Mouse (Mus musculus) spleen, embryonic (tissue): Measurements from ENCODE around the gene Lif.

Experiments
- CTCF ChIA-PET: fragments of 350-600 bp; sonication (Branson Sonifier 250); formaldehyde crosslinking; loops from one replicate; lab custom pipeline; 2022; lab: Charles Lee

Lif gene

DNA sequence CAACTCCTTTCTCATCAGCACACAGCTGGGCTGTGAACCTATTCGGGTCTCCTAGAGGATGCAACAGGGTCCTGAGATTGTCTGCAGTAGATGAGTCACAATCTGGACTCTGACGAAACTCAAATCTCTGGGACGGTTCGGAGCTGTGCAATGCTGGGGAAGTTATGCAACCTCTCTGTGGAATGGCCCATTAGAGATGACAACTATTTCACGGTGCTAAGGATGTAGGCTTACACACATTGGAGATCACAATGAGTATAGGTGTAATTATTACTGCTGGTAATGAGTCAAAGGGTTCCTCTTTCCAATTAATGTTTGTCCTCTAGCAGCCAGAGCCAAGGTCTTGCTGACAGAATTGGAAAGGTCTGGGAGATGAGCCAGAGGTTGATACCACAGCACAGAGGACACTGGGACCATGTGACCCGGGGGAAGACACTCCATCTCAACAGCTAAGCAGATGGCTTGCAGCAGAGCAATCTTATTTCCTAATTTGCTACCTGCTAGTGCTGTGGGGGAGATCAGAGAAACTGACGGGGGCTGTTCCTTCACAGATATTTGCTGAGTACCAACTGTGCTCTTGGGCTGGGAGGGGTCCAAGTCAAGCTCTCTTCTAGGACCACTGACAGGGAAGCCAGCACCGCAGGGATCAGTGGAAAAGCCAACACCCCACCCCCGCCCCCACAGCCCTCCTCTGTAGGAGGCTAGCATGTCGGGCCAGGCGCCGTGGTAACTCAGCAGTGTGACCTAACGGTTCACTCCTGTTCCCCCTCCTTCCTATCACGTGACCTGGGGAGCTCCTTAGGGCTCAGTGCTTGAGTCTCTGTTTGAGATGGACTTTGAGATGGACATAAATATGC is 37.4 kb downstream of the Lif start:
- CTCF ChIA-PET, result interaction anchor here (0.5 to 0.6 kb wide), 2 partner anchors 56 to 80 kb away, joined by 3 to 4 read pairs; no protein-coding TSS in a partner anchor

DNA sequence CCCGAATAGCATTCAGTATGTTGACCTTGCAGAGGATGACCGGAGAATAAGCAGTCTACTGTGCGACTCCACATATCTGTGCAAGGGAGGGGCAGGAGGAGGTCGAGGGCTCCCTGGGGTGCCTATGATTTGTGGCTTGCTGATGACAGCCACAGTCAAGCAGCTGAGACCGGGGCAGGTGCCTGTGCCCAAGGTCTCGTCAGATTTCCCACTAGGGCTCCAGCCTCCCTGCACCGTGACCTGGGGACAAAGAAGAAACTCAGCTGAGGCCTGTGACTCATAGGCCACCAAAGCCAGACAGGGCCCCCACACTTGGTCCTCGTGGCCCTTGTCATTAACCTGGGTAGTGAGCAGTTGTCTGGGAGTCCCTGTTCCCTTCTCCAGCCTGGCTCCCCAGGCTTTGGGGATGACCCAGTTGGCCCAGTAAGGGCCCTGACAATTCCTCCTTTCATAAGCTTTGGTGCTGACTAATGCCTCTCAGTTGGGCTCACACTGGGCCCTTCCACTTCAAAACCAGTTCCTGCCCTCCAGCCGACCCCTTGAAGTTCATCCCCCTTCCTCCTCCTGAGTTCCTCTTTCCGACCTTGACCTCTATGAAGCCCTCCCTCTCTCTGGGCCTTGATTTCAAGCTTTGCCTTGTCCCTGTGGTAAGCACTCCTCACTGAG is 39.4 kb downstream of the Lif start:
- CTCF ChIA-PET, result no interaction called here

DNA sequence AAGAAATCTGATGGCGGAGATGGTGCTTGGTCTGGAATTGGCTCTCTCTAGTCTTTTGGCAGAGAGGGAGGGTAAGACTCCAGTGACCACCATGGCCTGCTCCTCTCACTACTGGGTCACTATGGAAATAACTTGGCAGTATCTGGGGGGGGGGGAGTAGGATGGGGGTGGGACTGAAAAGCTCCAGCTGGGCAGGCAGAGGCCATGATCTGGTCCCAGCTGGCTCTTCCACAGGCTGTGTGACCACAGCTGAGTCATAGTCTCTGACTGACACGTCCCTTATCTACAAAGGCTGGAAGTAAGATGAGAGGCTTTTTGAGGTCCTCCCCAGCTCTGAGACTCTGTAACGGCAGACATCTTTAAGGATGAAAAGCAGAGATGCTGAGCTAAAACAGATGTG is 40.4 kb downstream of the Lif start:
- CTCF ChIA-PET, result no interaction called here

DNA sequence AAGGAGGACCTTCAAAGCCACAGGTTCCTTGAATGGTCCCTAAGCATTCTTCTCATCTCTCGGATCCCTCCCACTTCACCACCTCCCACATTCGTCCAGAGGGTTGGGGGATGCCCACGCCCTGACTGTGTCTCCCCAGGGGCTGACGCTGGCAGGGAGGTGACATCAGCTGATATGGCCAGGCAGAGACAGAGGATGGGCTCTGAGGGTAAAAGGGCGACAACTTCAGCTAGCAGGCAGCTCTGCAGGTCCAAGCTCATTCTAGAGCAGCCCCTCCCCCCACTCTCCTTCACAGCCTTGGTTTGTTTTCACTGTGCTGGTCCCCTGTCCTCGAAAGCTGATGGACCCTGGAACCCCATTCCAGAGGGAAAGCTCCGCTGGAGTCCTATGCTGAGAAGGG is 41.3 kb downstream of the Lif start:
- CTCF ChIA-PET, result no interaction called here

DNA sequence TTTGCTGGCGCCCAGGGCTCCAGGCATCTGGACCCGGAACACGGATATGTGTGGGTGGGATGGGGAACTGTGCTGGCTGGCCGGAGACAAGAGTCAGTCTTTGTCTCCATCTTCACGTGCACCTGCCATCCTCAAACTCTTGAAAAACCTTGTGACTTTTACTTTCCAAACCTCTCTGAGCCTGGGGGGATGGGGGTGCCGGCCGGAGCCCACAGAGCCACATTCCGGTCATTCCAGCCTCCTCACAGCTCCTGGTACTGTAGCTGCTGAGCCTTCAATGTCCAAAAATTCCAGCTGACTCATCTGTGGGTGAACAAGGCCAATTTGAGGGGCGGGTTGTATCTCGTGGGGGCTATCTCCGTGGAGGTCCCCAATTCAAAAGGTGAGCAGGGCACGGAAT is 41.8 kb downstream of the Lif start:
- CTCF ChIA-PET, result no interaction called here

DNA sequence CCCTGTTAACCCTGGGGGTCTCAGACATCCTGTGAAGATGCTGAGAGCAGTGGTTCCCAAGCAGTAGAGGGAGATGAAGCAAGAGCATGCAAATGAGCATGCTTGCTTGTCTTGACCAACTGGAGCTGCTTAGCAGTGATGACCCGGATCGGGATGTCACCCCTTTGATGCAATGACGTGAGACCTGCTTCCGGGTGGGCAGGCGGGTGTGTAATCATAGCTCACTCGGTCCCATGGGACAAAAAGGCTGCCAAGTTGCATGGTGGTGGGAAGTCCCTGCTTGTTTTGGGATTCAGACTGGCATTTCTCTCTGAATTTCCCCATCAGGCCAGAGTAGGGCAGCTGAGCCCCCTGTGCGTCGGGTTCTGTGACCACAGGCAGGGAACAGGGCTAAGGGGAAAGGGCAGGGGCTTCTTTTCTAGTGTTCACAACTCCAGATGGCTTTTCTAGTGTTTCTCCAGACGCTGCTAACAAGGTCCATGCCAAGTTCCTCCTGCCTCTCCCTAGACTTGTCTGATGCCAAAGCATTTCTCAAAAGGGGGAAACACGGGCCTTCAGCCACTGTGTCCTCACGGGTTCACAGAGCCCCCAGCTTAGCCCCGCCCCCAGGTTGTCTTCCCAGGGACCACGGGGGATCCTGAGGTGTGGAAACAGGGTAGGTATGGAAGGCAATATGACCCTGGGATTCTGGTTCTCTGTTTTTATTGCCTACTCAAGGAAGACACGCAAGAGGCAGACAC is 42.5 kb downstream of the Lif start:
- CTCF ChIA-PET, result no interaction called here

DNA sequence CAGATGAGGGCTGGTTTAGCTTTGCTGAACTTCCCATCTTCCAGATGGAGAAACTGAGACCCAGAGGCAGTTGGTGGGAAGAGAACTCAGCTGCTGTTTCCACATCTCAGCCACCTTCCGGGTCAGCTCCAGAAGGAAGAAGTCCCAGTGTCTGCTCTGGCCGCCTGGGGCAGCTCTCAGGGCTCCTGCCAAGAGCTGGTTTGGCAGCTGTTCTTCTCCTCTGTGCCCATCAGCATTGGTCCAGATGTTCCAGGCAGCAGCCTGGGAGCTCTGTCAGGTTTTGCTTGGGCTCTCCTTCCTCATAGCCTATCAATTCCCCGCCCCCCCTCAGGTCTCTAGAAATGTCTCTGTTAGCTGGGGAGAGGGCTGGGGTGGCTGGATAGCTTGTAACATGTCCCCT is 43.3 kb downstream of the Lif start:
- CTCF ChIA-PET, result no interaction called here

DNA sequence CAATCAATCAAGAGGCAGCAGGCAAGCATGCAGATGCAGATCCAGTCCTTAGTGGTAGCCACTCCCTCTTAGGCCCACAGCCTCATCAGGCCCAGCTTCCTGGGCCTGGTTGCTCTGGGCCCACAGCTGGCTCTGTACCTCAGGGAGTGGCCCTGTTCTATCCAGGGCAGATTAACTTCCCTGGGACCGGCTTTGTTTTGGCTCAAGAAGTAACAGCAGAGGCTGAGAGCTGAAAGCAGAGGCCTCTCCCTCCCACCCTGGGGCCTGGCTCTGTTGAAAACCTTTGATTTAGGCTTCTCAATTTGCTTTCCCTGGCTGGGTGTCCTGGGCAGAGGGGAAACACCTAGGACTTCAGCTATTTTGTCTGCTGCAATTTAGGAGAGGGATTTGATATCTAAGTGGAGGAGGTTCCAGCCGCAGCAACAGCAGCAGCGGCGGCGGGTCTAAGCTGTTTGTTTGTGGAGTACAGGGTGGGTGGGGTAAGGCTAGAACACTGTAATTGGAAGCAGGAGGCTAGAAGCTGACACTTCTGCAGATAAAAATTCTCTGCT is 45.1 kb downstream of the Lif start:
- CTCF ChIA-PET, result no interaction called here

DNA sequence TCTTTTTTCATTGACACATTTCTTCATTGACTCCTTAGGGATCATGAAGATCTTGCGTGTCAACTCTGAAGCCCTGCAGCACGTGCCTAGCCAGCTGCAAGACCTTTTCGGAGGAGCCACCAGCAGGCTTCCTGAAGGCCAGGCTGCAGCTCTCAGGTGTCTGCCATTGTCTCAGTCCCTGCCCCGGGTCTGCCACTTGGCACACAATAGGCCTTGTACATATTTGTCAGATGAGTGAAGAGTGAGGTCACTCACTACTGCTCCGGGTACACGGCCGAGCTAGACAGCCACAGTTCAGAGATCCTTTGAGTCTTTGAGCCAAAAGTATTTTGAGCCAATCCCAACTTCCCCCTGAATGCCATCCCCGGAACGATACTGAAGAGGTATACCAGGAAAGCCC is 45.7 kb downstream of the Lif start:
- CTCF ChIA-PET, result no interaction called here

DNA sequence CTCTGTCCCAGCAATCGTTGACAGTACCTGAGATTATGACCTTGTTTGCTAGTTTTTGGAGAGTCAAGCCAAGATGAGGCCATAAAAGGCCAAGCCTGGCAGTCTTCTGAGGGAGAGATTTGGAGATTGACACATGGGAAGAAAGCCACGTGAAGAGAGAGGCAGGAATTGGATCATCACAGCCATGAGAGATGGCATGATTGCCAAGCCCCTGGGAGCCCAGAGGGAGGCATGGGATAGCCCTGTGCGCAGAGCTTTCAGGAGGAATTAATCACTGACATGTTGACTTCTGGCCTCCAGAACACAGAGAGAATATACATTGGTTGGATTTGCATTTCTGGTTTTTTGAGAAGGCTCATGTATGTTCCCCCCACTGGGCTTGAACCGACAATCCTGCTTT is 46.8 kb downstream of the Lif start:
- CTCF ChIA-PET, result no interaction called here

DNA sequence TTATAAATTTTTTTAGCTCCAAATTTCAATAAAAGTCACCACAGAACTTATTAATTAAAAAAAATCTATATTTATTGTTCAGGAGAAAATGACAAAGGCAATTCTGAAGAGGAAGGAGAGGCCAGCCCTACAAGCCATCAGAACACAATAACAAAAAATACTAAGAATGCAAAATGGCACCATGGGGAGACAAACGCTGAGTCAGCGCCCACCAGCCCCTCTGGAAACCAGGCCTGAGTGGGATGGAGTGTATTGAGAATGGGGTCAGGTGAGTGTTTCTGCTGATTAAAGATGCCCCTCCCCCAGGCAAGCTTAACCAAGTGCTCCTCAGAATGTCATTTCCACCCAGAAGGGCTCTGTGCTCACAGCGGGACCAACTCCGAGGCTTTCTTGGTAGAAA is 47.7 kb downstream of the Lif start:
- CTCF ChIA-PET, result no interaction called here

DNA sequence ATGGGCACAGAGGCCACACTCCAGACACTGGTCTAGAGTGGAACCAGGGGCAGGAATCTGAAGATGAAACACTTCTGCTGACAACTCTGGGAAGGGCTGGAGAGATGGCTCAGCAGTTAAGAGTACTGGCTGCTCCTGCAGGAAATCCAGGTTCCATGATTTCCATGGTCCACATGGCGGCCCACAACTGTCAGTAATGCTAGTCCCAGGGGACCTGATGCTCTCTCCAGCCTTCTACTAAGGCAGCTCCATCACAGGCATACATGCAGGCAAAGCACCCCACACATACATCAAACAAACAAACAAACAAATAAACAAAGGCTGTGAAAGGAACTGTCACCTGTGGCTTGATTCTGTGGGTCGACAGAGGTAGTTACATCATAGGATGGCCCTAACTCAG is 48.7 kb downstream of the Lif start:
- CTCF ChIA-PET, result no interaction called here

DNA sequence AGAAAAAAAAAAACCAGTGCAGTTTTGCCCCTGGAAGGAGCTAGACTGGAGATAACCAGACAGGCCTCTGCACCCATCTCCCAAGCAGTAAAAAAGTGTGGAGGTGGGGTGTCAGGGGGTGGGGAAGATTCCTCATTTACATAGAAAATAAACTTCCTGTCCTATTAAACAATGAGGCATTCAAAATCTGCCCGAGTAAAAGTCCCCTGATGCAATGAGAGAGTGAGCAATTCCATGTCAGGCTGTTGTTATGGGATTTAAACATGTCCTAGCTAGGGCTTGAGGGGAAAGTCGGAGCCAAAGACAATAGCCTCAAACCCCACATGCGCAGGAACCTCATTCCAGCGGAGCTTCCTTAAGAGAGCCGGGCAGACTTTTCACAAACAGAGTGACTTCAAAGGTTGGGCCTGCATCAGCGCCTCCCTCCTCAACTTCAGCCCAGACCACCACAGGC is 50.7 kb downstream of the Lif start:
- CTCF ChIA-PET, result no interaction called here

DNA sequence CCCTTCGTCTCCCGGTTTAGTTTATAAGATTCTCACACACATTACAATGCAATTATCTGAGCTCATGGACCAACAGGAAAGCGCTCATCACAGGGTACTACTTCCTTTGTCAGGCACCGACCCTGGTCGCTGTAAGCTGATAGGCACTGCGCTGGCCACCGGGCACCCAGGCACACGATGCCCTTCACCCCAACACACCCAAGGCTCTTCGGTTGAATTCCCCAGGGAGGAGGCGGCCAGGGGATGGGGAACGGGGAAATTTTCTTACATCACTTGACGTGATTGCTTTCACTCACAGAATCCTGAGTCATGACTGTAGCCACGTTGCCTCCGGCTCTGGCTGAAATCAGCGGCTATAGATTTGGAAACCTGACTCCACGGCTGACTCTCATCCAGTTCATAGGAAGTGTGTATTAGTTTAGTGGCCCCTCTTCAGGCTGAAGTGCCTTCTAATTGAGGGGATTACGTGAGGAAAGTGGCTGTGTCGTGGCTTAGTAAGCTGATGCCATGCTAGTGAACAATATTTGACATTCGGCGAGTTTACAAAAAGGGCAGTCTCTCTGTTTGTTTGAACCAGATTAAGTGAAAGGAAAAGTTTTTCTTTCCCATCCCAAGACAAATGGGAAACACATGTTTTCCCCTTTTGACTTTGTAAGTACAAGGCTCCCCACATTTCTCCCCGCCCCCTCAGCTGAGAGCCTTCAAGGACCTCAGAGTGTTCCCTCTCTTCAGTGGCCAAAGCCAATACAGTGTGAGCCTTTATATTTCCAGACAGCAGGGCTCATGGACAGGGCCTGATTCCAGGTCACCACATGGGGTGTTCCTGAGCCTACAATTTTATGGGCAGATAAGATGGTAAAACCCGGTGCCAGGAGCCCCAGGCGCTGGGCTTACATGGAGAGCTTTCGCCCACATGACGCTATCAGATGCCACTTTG is 51.4 kb downstream of the Lif start:
- CTCF ChIA-PET, result interaction anchor here (0.7 kb wide), 1 partner anchor 27 kb away, joined by 11 read pairs; no protein-coding TSS in a partner anchor

DNA sequence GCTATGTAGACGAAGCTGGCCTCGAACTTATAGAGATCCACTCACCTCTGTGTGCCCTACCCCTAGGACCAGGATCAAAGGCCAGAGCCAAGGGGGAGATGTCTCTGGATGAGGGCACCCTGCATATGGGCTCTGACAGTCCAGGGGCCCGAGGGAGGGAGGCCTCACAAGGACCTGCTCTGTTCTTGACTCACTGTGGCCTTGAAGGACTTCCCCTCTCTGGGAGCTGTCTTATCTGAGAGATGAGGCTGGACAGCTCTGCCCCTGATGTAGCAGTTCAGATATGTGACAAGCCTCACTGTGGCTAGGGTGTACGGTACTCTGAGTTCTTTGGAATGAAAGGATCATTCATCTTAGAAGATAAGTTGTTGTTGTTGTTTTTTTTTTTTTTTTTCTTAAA is 52.3 kb downstream of the Lif start:
- CTCF ChIA-PET, result interaction anchor here (0.7 kb wide), 1 partner anchor 27 kb away, joined by 11 read pairs; no protein-coding TSS in a partner anchor

DNA sequence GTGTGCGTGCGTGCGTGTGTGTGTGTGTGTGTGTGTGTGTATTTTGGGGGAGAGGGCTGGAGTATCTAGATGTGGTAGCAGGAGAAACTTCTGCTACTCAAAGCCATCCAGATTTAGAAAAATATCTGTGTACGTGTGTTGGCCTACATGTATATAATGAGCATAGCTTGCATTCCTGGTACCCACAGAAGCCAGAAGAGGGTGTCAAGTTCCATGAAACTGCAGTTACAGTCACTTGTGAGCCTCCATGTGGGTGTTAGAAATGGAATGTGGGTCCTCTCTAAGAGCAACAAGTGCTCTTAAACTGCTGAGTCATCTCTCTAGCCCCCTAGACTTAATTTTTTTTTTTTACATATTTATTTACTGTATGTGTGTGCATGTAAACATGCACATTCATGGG is 53.0 kb downstream of the Lif start:
- CTCF ChIA-PET, result no interaction called here

DNA sequence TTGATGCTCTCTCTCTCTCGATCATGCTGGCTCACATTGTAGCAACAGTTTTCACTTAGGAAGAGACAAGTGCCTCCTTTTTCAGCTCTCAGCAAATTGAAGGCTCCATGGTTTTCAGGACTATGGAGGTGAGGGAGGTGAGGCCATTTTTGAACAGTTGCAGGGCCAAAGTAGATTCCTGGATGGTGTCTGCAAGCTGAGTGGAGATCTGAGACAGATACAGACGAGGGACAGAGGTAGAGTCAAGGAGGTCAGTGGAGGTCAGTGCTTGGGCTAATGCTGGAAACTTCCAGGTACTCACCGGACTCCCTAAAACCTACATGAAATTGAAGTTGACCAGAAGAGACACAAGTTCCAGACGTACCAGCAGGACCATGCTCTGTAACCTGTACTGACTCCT is 54.8 kb downstream of the Lif start:
- CTCF ChIA-PET, result interaction anchor here (0.6 to 0.7 kb wide), 2 partner anchors 14 to 36 kb away, joined by 3 to 4 read pairs; no protein-coding TSS in a partner anchor

DNA sequence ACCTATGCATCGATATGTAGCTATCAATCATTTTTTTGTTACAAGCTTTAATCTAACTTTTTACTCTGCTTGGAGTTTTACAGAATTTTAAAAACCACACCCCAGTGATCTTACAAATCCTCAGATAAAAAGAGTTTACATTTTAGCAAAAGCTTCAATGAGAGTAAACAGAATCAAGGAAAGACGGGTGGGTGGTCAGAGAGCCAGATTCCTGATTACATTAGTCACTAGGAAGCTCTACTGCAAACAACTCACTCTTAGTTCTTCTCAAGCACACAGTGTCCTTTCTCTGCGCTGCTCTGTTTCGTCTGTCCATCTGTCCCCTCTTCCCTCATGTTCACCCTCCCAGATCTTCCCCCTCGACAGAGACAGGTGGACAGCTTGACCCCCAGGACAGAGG is 59.9 kb downstream of the Lif start:
- CTCF ChIA-PET, result no interaction called here

DNA sequence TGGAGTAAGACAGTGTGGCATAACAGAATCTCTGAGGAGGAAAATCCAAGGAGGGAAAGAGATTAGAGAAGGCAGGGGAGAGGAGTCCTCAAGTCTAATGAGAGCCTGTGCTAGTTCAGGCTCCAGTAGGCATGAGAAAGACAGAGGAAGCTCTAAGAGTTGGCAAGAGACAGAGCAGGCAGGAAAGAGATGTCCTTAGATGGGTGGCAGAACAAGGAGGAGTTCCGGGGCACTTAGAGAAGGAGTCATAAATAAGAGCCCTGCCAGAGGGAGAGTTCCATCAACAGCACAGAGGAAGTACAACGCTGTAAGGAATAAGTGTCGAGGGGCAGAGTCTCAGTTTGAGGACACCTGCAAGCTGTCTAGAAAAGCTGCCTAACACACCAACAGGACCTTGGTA is 60.7 kb downstream of the Lif start:
- CTCF ChIA-PET, result no interaction called here

DNA sequence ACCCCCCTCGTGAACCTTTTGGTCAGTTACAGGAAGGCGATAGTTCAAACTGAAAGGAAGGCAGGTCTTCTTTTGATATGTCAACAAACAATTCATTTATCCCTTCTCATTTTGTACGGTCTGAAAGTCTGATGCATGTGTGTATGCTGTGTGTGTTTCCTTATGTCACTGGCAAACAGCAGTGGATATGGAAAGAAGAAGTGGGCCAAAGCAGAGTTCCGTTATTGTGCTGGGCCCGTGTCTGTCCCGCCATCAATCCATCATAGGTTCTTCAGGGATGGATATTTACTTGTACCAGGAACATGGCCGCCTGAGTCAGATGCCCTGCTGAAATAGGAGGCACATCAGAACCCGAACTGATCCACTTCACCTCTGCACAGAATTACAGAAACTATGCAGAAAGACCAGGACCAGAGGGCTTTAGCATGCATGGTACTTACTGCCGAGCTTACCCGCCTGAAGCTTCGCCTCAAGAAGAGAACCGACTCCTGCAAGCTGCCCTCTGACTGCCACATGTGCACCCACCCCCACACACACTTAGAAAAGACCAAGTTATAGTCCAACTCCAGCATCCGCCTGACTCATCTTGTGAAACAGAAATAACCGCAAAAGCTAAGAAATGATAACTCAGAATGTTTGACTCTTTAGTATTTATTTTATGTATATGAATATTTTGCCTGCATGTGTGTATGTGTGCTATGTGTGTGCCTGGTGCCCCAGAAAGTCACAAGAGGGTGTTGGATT is 62.0 kb downstream of the Lif start:
- CTCF ChIA-PET, result no interaction called here
